Mouse (Mus musculus): ENCODE data around the gene Tex14. TPM values are rescaled to one million over a fixed set of nuclear protein-coding genes. Genes with fewer than 3 reads are reported as not detected.
"Not testable (repeated sequence)": the region's sequence is repeated elsewhere in the genome, so short reads cannot be mapped to it uniquely, and the experiment has no call there.

Tex14 gene
- polyA plus RNA-seq, 1 experiment from 2014 or later, result 0.45 TPM

DNA sequence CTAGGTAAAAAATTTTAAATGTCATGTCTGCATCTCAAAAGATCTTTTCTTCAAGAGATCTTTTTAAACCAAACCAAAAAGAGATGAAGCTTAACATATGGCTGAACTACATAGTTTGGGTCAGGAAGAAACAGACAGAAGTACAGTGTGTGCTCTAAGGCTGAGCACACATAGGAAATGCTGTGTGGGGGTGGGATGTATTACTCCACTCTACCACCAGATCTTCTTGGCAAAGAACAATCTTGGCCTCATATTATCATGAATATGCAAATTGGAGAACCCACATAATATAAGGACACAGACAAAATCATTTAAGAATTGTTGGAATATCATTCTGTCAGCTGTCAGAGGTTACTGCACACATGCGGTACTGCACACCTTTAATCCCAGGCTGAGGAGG lies 19.2 kb upstream of the Tex14 start:
- H3K9me3 ChIP-seq (ENCODE audit: control insufficient read depth, low read length), result no peaks in the 10 kb centered on the region
- H3K36me3 ChIP-seq (ENCODE audit: control insufficient read depth, insufficient read depth, low read length), result no peaks in the 10 kb centered on the region
- no peaks in the 10 kb centered on the region for H3K27me3 ChIP-seq (ENCODE audit: control insufficient read depth, insufficient read depth, low read length)
- H3K27ac ChIP-seq (ENCODE audit: low read depth, low read length), result no peak overlapping the region
- no peak for ATAC-seq (ENCODE audit: insufficient read depth, low FRiP score, low TSS enrichment)
- DNase-seq (ENCODE audit: low spot score), result no peak
- H3K4me1 ChIP-seq (ENCODE audit: control insufficient read depth, insufficient read depth, low read length), result no peaks in the 10 kb centered on the region
- H3K4me3 ChIP-seq (ENCODE audit: low read depth, low read length), result no peak overlapping the region
- H3K4me2 ChIP-seq (ENCODE audit: low read depth), result no peak overlapping the region
- 97% methylated on average over 1 of the region's 1 CpGs for WGBS
- no peak overlapping the region for H3K9ac ChIP-seq (ENCODE audit: low read length)

- Histone ChIP-seq H3K4me1 (ENCODE audit: control insufficient read depth, insufficient read depth, low read length) (no peaks in the 10 kb centered on the region), H3K9ac (ENCODE audit: low read length) (no peak overlapping the region), H3K27ac (ENCODE audit: low read depth, low read length) (no peak overlapping the region), H3K36me3 (ENCODE audit: control insufficient read depth, insufficient read depth, low read length) (peaks cover 2% of the 10 kb centered on the region; the same call in 1 of the 2 replicates), H3K27me3 (ENCODE audit: control insufficient read depth, insufficient read depth, low read length) (no peaks in the 10 kb centered on the region), H3K9me3 (ENCODE audit: control insufficient read depth, low read length) (no peaks in the 10 kb centered on the region), H3K4me3 (ENCODE audit: low read depth, low read length) (no peak overlapping the region), H3K4me2 (ENCODE audit: low read depth) (no peak overlapping the region)
- peak; percentile 19 for DNase-seq (ENCODE audit: low spot score)
- 48% methylated on average over 1 of the region's 1 CpGs for WGBS
- no peak for ATAC-seq (ENCODE audit: insufficient read depth, low FRiP score, low TSS enrichment)
Observed at GRCm38 (mm10) chr11:87393855-87394254, 11.0 kb upstream of the Tex14 start.

GRCm38 (mm10) chr11:87398402-87398801 lies 6.5 kb upstream of the Tex14 start:
- no peaks in the 10 kb centered on the region for H3K4me1 ChIP-seq (ENCODE audit: control insufficient read depth, insufficient read depth, low read length)
- 94% methylated on average over 2 of the region's 2 CpGs for WGBS
- H3K4me3 ChIP-seq (ENCODE audit: low read depth, low read length), result no peak overlapping the region
- no peaks in the 10 kb centered on the region for H3K9me3 ChIP-seq (ENCODE audit: control insufficient read depth, low read length)
- no peaks in the 10 kb centered on the region for H3K27me3 ChIP-seq (ENCODE audit: control insufficient read depth, insufficient read depth, low read length)
- ATAC-seq (ENCODE audit: insufficient read depth, low FRiP score, low TSS enrichment) (no peak), DNase-seq (ENCODE audit: low spot score) (no peak)
- no peak overlapping the region for H3K4me2 ChIP-seq (ENCODE audit: low read depth)
- no peak overlapping the region for H3K9ac ChIP-seq (ENCODE audit: low read length)
- H3K27ac ChIP-seq (ENCODE audit: low read depth, low read length), result no peak overlapping the region
- no peaks in the 10 kb centered on the region for H3K36me3 ChIP-seq (ENCODE audit: control insufficient read depth, insufficient read depth, low read length)

DNA sequence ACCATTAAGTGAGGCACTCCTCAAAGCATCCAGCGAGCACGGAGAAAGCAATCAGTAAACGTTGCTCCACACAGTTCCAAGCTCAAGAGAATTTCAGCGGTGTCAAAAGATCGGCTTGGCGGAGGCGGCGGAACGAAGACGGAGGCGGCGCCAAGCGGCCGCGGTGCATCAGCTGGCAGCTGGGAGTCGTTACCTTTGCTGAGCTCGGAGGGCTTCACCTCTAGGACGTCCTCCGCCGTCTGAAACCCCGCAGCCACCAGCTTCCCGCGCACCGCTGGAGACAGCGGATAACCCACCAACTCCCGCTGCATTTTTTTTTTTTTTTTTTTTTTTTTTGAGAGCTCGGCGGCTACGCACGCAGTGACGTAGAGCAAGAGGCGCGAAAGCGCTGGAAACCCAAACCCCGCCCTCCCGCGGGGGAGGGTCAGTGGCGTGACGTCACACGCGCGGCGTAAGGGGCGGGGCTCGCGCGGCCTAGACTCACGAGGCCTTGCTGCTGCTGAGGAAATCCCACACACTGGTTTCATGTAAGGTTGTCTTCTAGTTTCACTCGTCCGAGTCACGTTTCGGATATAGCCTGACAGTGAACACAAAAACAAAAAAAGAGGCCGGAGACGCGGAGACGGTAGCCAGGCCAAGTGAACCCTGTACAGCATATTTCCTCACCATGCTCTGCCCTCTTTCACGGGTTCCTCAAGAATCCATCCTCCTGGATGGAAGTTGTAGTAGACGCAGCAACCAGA lies 583 bp upstream of the Tex14 start:
- Histone ChIP-seq H3K4me3 (ENCODE audit: low read depth, low read length) (peak overlapping the region; percentile 49), H3K9me3 (ENCODE audit: control insufficient read depth, low read length) (no peaks in the 10 kb centered on the region), H3K36me3 (ENCODE audit: control insufficient read depth, insufficient read depth, low read length) (no peaks in the 10 kb centered on the region), H3K4me2 (ENCODE audit: low read depth) (peak overlapping the region; percentile 60), H3K27ac (ENCODE audit: low read depth, low read length) (peak overlapping the region; percentile 81), H3K27me3 (ENCODE audit: control insufficient read depth, insufficient read depth, low read length) (no peaks in the 10 kb centered on the region), H3K4me1 (ENCODE audit: control insufficient read depth, insufficient read depth, low read length) (no peaks in the 10 kb centered on the region), H3K9ac (ENCODE audit: low read length) (peak overlapping the region; percentile 80)
- WGBS, result 3% methylated on average over 58 of the region's 58 CpGs
- peak; percentile 83 for ATAC-seq (ENCODE audit: insufficient read depth, low FRiP score, low TSS enrichment)
- DNase-seq (ENCODE audit: low spot score), result peak; percentile 99

- not testable (repeated sequence) for H3K36me3 ChIP-seq (ENCODE audit: control insufficient read depth, insufficient read depth, low read length); H3K4me1 ChIP-seq (ENCODE audit: control insufficient read depth, insufficient read depth, low read length); H3K27me3 ChIP-seq (ENCODE audit: control insufficient read depth, insufficient read depth, low read length); H3K9me3 ChIP-seq (ENCODE audit: control insufficient read depth, low read length); H3K27ac ChIP-seq (ENCODE audit: low read depth, low read length); H3K4me2 ChIP-seq (ENCODE audit: low read depth); H3K4me3 ChIP-seq (ENCODE audit: low read depth, low read length); DNase-seq (ENCODE audit: low spot score); ATAC-seq (ENCODE audit: insufficient read depth, low FRiP score, low TSS enrichment); H3K9ac ChIP-seq (ENCODE audit: low read length)
- 67% methylated on average over 3 of the region's 3 CpGs for WGBS
Observed at GRCm38 (mm10) chr11:87413412-87413811, 8.5 kb downstream of the Tex14 start.

DNA sequence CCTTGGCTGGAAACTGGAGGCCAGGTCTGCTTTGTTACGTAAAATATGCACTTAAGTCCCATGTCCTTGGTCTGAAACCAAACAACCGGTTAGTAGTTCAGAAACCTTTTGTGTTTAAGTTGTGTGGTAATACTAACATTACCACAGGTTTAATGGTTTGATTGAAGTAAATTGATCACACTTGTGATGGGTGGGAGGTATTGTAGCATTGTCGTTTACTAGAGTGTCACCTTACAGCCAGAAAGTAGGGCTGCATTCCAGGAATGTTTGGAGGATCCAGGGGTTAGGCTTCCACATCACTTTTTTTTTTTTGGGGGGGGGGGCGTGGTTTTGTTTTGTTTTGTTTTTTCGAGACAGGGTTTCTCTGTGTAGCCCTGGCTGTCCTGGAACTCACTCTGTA lies 11.3 kb downstream of the Tex14 start:
- ATAC-seq (ENCODE audit: insufficient read depth, low FRiP score, low TSS enrichment) (no peak), DNase-seq (ENCODE audit: low spot score) (no peak)
- 56% methylated on average over 5 of the region's 5 CpGs for WGBS
- H3K9ac ChIP-seq (ENCODE audit: low read length), result no peak overlapping the region
- H3K27ac ChIP-seq (ENCODE audit: low read depth, low read length), result no peak overlapping the region
- H3K4me1 ChIP-seq (ENCODE audit: control insufficient read depth, insufficient read depth, low read length), result no peaks in the 10 kb centered on the region
- no peaks in the 10 kb centered on the region for H3K27me3 ChIP-seq (ENCODE audit: control insufficient read depth, insufficient read depth, low read length)
- H3K9me3 ChIP-seq (ENCODE audit: control insufficient read depth, low read length), result no peaks in the 10 kb centered on the region
- H3K4me2 ChIP-seq (ENCODE audit: low read depth), result no peak overlapping the region
- no peaks in the 10 kb centered on the region for H3K36me3 ChIP-seq (ENCODE audit: control insufficient read depth, insufficient read depth, low read length)
- no peak overlapping the region for H3K4me3 ChIP-seq (ENCODE audit: low read depth, low read length)

DNA sequence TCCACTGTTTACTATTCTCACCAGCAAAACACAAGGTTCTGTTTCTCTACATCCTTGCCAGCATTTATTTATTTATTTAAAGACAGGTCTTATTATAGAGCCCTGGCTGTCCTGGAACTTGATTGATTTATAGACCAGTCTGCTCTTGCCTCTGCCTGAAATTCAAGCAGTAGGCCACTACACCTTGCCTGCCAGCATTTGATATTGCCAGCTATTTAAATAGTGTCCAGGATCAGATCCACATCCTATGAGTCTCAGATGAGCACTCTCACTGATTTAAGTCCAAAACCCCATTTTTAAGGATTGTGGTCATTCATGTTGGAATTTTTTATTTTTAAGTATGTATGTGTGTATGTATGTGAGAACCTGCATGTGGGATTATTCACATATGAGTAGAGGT lies 16.0 kb downstream of the Tex14 start:
- Histone ChIP-seq H3K27ac (ENCODE audit: low read depth, low read length) (no peak overlapping the region), H3K27me3 (ENCODE audit: control insufficient read depth, insufficient read depth, low read length) (no peaks in the 10 kb centered on the region), H3K36me3 (ENCODE audit: control insufficient read depth, insufficient read depth, low read length) (no peaks in the 10 kb centered on the region), H3K4me2 (ENCODE audit: low read depth) (no peak overlapping the region), H3K4me1 (ENCODE audit: control insufficient read depth, insufficient read depth, low read length) (no peaks in the 10 kb centered on the region; the same call in 1 of the 2 replicates), H3K4me3 (ENCODE audit: low read depth, low read length) (no peak overlapping the region), H3K9ac (ENCODE audit: low read length) (no peak overlapping the region), H3K9me3 (ENCODE audit: control insufficient read depth, low read length) (no peaks in the 10 kb centered on the region)
- ATAC-seq (ENCODE audit: insufficient read depth, low FRiP score, low TSS enrichment) (no peak), DNase-seq (ENCODE audit: low spot score) (no peak)

DNA sequence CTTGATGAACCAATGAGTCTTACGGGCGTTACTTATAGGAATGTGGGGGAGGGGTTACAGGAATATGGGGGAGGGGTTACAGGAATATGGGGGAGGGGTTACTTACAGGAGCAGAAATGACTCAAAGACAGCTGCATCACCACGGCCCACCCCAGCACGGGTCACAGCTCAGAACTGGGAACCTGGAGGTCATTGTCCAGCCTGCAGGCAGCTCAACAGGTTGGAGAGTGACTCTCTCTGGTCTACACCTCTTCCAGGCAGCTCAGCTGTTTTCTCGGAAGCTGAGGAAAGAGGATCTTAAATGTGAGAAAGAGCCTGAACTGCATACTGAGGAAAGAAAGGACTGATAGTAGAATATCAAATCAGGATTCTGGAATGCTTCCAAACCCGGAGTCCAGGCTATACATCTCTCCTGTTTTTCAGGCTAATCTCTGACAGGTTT lies 16.9 kb downstream of the Tex14 start:
- H3K27ac ChIP-seq (ENCODE audit: low read depth, low read length), result peak overlapping the region; percentile 51; the same call in 1 of the 2 replicates

More for the DNA sequence above, 16.9 kb downstream of the Tex14 start:
- Histone ChIP-seq H3K4me3 (ENCODE audit: low read depth, low read length) (peak overlapping the region; percentile 18; the same call in 1 of the 2 replicates), H3K4me2 (ENCODE audit: low read depth) (peak overlapping the region; percentile 36), H3K4me1 (ENCODE audit: control insufficient read depth, insufficient read depth, low read length) (no peaks in the 10 kb centered on the region; the same call in 1 of the 2 replicates), H3K9me3 (ENCODE audit: control insufficient read depth, low read length) (no peaks in the 10 kb centered on the region), H3K9ac (ENCODE audit: low read length) (peak overlapping the region; percentile 20), H3K36me3 (ENCODE audit: control insufficient read depth, insufficient read depth, low read length) (no peaks in the 10 kb centered on the region), H3K27me3 (ENCODE audit: control insufficient read depth, insufficient read depth, low read length) (no peaks in the 10 kb centered on the region)
- WGBS, result 28% methylated on average over 6 of the region's 6 CpGs
- DNase-seq (ENCODE audit: low spot score), result peak; percentile 24
- ATAC-seq (ENCODE audit: insufficient read depth, low FRiP score, low TSS enrichment), result no peak
